Mouse (Mus musculus) heart, embryonic 14.5 days (tissue): ENCODE results near the gene Klf2. TPM values are rescaled to one million over a fixed set of nuclear protein-coding genes. Genes with fewer than 3 reads are reported as not detected.
A peak's percentile ranks its signal among the peaks of the same experiment; 100 is the strongest.

ENCODE experiments used
- ATAC-seq: fragments of 200-750 bp; cut with Nextera tagmentation; 2 replicates; pipeline ENCODE4 v1.8.0; 2017; ENCODE audit warnings: low read depth, moderate TSS enrichment; ENCODE audit not compliant: insufficient number of reproducible peaks, insufficient read depth, low FRiP score
- H3K27ac ChIP-seq, 2 experiments: fragments of 200-500 bp in 1 of 2; fragments of 300-500 bp in 1 of 2; sonication (generic) in 1 of 2; replicated peaks in 1 of 2; 2 replicates each; pipeline ENCODE4 v1.5.1; 2012 to 2014; ENCODE audit warnings: low read depth in 2 of 2, low read length in 2 of 2, control low read depth in 1 of 2, mild to moderate bottlenecking in 1 of 2, mixed read lengths in 1 of 2; ENCODE audit not compliant: control insufficient read depth in 1 of 2, insufficient read depth in 1 of 2
- H3K27me3 ChIP-seq: fragments of 300-500 bp; sonication (generic); 2 replicates; pipeline ENCODE4 v1.6.1; 2014; ENCODE audit warnings: mild to moderate bottlenecking, low read length, control low read depth; ENCODE audit not compliant: control insufficient read depth, insufficient read depth
- H3K36me3 ChIP-seq: fragments of 300-500 bp; sonication (generic); 2 replicates; pipeline ENCODE4 v1.6.1; 2014; ENCODE audit warnings: mild to moderate bottlenecking, control low read depth, low read length, mixed read lengths; ENCODE audit not compliant: control insufficient read depth, insufficient read depth
- H3K4me1 ChIP-seq, 2 experiments: fragments of 200-500 bp in 1 of 2; fragments of 300-500 bp in 1 of 2; sonication (generic) in 1 of 2; 2 replicates each; pipeline ENCODE4 v1.6.1; 2012 to 2014; ENCODE audit warnings: low read length in 2 of 2, control low read depth in 1 of 2, mixed read lengths in 1 of 2; ENCODE audit not compliant: control insufficient read depth in 2 of 2, insufficient read depth in 2 of 2
- H3K4me2 ChIP-seq: fragments of 300-500 bp; sonication (generic); 2 replicates; pipeline ENCODE4 v1.6.1; 2014; ENCODE audit warnings: mild to moderate bottlenecking, low read length
- H3K4me3 ChIP-seq, 2 experiments: fragments of 200-500 bp in 1 of 2; fragments of 300-500 bp in 1 of 2; sonication (generic) in 1 of 2; 2 replicates each; pipeline ENCODE4 v1.5.1; 2012 to 2014; ENCODE audit warnings: low read length in 2 of 2, mild to moderate bottlenecking in 2 of 2, control low read depth in 1 of 2, low read depth in 1 of 2, moderate library complexity in 1 of 2; ENCODE audit not compliant: control insufficient read depth in 1 of 2, insufficient read depth in 1 of 2
- H3K9ac ChIP-seq: fragments of 300-500 bp; sonication (generic); 2 replicates; pipeline ENCODE4 v1.6.1; 2014; ENCODE audit warnings: mild to moderate bottlenecking, low read length
- H3K9me3 ChIP-seq: fragments of 300-500 bp; sonication (generic); 2 replicates; pipeline ENCODE4 v1.6.1; 2016; ENCODE audit warnings: low read length, control low read depth; ENCODE audit not compliant: control insufficient read depth
- WGBS: fragments of 180-500 bp; shearing (Covaris S2); extraction: QIAGEN DNeasy Blood & Tissue Kit; methylation state at CpG from one replicate; pipeline ENCODE4 v1.1.7; 2014; 5-methylcytosine and 5-hydroxymethylcytosine counted together
- polyA plus RNA-seq: library from polyadenylated mRNA; unstranded; fragments of >200 nt; fragmentation: Nextera tagmentation; extraction: Ambion mirVana; gene quantifications from 2 replicates; pipeline ENCODE4 v1.2.1, GENCODE M21; 2014

Gene Klf2
- polyA plus RNA-seq, 1 experiment from 2014 or later: 24.1 TPM

DNA sequence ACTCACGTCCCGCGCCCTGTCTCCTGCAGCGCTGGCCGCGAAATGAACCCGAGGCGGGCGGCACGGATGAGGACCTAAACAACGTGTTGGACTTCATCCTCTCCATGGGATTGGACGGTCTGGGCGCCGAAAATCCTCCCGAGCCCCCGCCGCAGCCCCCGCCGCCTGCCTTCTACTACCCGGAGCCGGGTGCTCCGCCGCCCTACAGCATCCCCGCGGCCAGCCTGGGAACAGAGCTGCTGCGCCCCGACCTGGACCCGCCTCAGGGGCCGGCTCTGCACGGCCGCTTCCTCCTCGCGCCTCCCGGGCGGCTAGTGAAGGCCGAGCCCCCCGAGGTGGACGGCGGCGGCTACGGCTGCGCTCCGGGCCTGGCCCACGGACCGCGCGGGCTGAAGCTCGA, 564 bp downstream of the Klf2 start:
- no peaks in the 10 kb centered on the region for H3K9me3 ChIP-seq
- peak overlapping the region; percentile 77 to 89 for H3K4me3 ChIP-seq
- WGBS: 1% methylated on average over 45 of the region's 48 CpGs
- no peaks in the 10 kb centered on the region for H3K27me3 ChIP-seq
- peak overlapping the region; percentile 86 for H3K9ac ChIP-seq
- peak; percentile 14 for ATAC-seq
- H3K36me3 ChIP-seq: peaks cover 19% of the 10 kb centered on the region
- H3K4me1 ChIP-seq: peaks cover 18 to 27% of the 10 kb centered on the region in 2 experiments
- peak overlapping the region; percentile 71 to 86 for H3K27ac ChIP-seq
- peak overlapping the region; percentile 90 for H3K4me2 ChIP-seq

DNA sequence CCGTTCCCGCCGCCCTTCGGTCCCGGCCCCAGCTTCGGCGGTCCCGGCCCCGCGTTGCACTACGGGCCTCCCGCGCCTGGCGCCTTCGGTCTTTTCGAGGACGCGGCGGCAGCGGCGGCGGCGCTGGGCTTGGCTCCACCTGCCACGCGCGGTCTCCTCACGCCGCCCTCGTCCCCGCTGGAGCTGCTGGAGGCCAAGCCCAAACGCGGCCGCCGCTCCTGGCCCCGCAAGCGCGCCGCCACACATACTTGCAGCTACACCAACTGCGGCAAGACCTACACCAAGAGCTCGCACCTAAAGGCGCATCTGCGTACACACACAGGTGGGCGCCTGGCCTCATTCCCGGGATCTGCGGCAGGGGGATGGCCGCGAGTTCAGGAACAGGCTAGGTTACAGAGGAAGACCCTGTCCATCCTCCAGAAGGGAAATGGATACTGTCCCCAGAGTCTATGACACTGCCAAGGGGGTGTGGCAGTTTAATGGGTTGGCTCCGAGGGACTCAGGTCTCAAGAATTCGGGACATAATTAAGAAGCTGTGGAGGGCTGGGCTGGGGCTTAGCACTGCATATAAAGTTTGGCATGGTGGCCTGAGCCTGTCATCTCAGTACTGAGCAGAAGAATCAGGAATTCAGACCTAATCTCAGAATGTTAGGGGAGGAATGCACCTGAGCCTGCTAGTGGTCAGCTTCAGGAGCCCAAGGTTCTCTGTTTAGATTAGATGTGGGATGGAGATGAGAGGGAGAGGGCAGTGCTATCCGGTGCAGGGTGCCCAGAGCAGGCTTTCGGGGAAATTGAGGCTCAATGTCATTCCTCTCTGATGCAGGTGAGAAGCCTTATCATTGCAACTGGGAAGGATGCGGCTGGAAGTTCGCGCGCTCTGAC, 1.3 kb downstream of the Klf2 start:
- peak overlapping the region; percentile 27 to 86; a peak in 2 of 4 replicates for H3K27ac ChIP-seq
- H3K9me3 ChIP-seq: no peaks in the 10 kb centered on the region
- 7% methylated on average over 50 of the region's 55 CpGs for WGBS
- peak overlapping the region; percentile 86 for H3K9ac ChIP-seq
- no peak for ATAC-seq
- peak overlapping the region; percentile 90 for H3K4me2 ChIP-seq
- H3K27me3 ChIP-seq: no peaks in the 10 kb centered on the region
- peaks cover 19% of the 10 kb centered on the region for H3K36me3 ChIP-seq
- H3K4me1 ChIP-seq: peaks cover 18 to 27% of the 10 kb centered on the region in 2 experiments
- peak overlapping the region; percentile 77 to 89 for H3K4me3 ChIP-seq

- 59% methylated on average over 25 of the region's 25 CpGs for WGBS
- 0 out of 4 replicates have a peak overlapping the region, but pooled peaks of 1 of the 2 experiments have one; percentile 1 for H3K27ac ChIP-seq
Observed at GRCm38 (mm10) chr8:72320803-72321583, 2.2 kb downstream of the Klf2 start.

DNA sequence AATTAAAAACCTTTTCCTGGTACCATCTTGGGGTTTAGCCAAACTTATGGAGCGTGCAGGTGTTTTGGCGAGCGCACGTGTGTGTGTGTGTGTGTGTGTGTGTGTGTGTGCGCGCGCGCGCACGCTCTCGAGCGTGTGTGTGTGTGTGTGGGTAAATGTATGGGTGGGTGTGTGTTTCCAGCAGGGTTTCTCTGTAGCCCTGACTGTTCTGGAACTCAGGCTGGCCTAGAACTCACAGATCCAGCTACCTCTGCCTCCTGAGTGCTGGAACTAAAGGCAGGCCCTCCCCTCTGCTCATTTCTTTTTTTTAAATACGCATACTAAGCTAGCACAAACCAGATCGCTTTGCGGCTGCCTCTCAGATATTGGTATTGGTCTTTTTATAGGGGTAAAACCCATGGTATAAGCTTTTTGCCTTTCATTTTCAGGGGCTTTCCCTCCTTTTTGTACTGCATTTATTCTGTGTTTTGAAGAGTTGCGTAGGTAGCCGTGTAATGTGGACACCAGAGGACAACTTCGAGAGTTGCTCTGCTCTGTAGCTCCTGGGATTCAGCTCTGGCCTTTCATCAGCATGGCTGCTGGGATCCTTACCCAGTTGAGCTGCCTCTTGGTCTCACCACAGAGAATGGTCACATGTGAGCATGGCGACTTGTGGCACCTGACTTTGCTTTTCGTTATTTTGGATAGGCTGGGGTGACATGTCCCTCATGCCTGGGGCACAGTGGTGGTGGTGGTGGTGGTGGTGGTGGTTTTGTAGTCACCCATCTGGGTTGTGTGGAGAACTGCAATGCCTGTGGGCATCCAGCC, 3.0 kb downstream of the Klf2 start:
- peak overlapping the region; percentile 86 for H3K9ac ChIP-seq
- H3K27me3 ChIP-seq: no peaks in the 10 kb centered on the region
- no peak for ATAC-seq
- no peaks in the 10 kb centered on the region for H3K9me3 ChIP-seq
- H3K36me3 ChIP-seq: peaks cover 19% of the 10 kb centered on the region
- H3K4me2 ChIP-seq: peak overlapping the region; percentile 90
- peak overlapping the region; percentile 22 to 77 for H3K4me3 ChIP-seq
- 89% methylated on average over 20 of the region's 20 CpGs for WGBS
- peaks cover 18 to 27% of the 10 kb centered on the region in 2 experiments for H3K4me1 ChIP-seq
- H3K27ac ChIP-seq: 0 out of 4 replicates have a peak overlapping the region, but pooled peaks of 1 of the 2 experiments have one; percentile 6

More at GRCm38 (mm10) chr8:72320803-72321583, 2.2 kb downstream of the Klf2 start:
- Histone ChIP-seq H3K4me2 (peak overlapping the region; percentile 90), H3K36me3 (peaks cover 19% of the 10 kb centered on the region), H3K4me1 (peaks cover 18 to 27% of the 10 kb centered on the region in 2 experiments), H3K9me3 (no peaks in the 10 kb centered on the region), H3K4me3 (peak overlapping the region; percentile 77 to 89), H3K27me3 (no peaks in the 10 kb centered on the region), H3K9ac (peak overlapping the region; percentile 86)
- ATAC-seq: no peak

- Histone ChIP-seq H3K9ac (peak overlapping the region; percentile 86; the same call in 1 of the 2 replicates), H3K27ac (peak overlapping the region in 1 of 2 experiments; percentile 6; a peak in 1 of 4 replicates)
Observed at GRCm38 (mm10) chr8:72322471-72322889, 3.6 kb downstream of the Klf2 start.

GRCm38 (mm10) chr8:72323131-72323725, 4.4 kb downstream of the Klf2 start:
- peak overlapping the region; percentile 90 for H3K4me2 ChIP-seq
- H3K4me3 ChIP-seq: peak overlapping the region in 1 of 2 experiments; percentile 77; a peak in 1 of 4 replicates
- ATAC-seq: no peak
- 0 out of 4 replicates have a peak overlapping the region, but pooled peaks of 1 of the 2 experiments have one; percentile 28 for H3K27ac ChIP-seq
- peaks cover 19% of the 10 kb centered on the region for H3K36me3 ChIP-seq
- 0 out of 2 replicates have a peak overlapping the region, but pooled peaks have one; percentile 86 for H3K9ac ChIP-seq
- 58% methylated on average over 6 of the region's 6 CpGs for WGBS
- H3K9me3 ChIP-seq: no peaks in the 10 kb centered on the region
- H3K4me1 ChIP-seq: peaks cover 18 to 27% of the 10 kb centered on the region in 2 experiments
- no peaks in the 10 kb centered on the region for H3K27me3 ChIP-seq

More at GRCm38 (mm10) chr8:72322471-72322889, 3.6 kb downstream of the Klf2 start:
- Histone ChIP-seq H3K4me3 (peak overlapping the region in 1 of 2 experiments; percentile 77; a peak in 3 of 4 replicates), H3K27me3 (no peaks in the 10 kb centered on the region), H3K4me1 (peaks cover 18 to 27% of the 10 kb centered on the region in 2 experiments), H3K9me3 (no peaks in the 10 kb centered on the region), H3K4me2 (peak overlapping the region; percentile 90), H3K36me3 (peaks cover 19% of the 10 kb centered on the region)
- ATAC-seq: no peak
- 73% methylated on average over 7 of the region's 7 CpGs for WGBS
